Mouse (Mus musculus) forelimb bud, embryonic 11.5 days (tissue): Measurements from ENCODE around the gene Rpl12.
"Not testable (repeated sequence)": the region's sequence is repeated elsewhere in the genome, so short reads cannot be mapped to it uniquely, and the experiment has no call there.

ENCODE experiments used
- DNase-seq: peaks from one replicate; pipeline ENCODE4 v3.0.0-alpha.2; 2012; ENCODE audit warnings: low read depth, low spot score

Rpl12 gene

DNA sequence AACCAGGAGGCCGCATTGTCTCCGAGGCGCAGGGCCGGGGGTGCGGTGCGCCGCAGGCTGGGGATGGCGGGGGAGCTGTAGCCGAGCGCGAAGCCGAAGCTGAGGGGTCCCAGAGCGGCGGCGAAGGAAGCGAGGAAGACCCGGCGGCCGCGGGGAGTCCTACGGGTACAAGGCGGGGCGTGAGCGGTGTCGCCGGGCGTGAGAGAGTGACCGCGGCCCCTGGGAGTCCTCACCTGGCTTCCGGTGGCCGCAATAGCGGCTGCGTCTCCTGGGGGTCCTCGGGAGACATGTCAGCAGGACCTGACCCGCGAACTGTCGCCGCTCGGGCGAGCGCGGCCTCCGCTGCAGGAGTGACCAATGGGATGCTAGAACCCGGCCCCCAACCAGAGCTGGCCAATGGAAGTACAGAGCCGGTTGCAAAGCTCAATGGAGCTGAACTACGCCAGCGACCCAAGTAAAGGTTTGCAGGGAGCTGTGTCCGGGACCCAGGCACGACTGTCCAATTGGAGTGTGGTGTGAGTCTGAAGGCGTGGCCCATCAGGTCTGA, 20.4 kb downstream of the Rpl12 start, which contains the start of gene Slc2a8:
Gene Slc2a8, minus strand, starts transcription at position 359 of the 547 bp plus-strand sequence.
- DNase-seq = peak; percentile 95

DNA sequence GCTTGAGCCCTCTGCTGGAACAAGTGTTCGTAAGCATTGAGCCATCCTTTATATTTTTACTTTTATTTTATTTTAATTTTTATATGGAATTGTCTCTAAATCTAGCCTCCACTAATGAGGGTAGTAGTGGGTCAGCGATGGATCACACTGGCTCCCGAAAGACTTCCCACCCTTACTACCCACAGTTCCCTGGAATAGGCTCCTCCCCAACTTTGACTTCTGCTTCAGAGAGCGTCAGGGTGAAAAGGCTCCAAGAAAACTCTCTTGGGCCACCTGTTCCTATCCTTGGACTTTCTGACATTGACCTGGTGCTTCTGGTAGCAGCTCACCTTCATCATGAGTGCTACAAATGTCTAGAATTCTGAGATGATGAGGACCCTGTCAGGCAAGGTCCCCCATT, 21.3 kb downstream of the Rpl12 start:
- DNase-seq = no peak

DNA sequence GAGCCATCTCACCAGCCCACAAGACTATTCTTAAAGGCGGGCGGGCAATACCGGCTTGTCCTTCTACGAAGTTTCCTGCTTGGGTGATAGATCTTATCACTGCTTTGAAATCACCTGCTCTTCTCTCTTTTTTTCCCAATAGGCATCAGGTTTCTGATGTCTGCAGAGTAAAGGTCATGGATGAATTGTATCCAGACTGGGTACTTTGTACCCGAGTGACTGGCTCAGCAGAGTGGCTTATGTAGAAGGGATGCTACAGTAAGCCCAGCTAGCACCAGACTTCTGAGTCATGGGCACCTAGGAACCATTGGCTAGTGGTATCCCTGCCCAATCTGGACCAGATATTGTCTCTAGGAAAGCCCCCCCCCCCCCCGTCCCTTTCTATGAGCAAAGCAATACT, 22.3 kb downstream of the Rpl12 start:
- no peak for DNase-seq

DNA sequence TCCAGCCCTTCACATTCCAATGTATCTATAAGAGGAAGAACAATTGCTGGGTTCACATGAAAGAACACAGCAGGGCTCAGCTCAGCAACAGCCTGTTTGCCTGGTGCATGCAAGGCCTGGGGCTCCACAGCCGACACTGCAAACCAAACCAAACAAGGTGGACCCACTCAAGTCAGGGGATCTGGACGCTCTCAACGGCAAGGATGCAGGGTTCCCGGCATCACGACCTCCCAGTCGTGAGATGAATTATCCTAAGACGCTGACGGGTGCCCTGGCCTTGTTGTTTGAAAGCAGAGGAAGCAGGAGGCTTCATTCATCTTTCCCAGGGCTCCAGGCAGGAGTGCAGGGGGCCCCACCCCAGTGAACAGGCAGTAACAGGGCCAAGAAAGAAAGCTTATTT, 24.5 kb downstream of the Rpl12 start:
- DNase-seq = no peak

DNA sequence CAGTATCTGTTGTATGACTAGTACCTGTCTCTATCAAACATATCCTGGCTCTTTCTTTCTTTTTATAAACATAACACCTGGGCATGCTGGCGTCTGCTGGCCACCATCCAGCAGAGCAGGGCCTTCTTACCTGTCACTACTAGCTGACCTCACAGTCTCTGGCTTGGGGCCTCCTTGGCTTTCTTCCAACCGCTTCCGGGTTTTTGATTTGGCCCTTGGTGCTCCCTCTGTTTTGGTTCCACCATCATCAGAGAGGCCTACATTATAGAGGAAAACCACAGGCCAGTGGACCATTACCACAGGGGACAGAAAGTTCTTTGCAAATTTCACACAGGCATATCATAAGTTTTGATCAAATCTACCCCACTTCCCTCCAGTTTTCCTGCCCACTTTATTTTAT, 28.0 kb downstream of the Rpl12 start:
- no peak for DNase-seq

DNA sequence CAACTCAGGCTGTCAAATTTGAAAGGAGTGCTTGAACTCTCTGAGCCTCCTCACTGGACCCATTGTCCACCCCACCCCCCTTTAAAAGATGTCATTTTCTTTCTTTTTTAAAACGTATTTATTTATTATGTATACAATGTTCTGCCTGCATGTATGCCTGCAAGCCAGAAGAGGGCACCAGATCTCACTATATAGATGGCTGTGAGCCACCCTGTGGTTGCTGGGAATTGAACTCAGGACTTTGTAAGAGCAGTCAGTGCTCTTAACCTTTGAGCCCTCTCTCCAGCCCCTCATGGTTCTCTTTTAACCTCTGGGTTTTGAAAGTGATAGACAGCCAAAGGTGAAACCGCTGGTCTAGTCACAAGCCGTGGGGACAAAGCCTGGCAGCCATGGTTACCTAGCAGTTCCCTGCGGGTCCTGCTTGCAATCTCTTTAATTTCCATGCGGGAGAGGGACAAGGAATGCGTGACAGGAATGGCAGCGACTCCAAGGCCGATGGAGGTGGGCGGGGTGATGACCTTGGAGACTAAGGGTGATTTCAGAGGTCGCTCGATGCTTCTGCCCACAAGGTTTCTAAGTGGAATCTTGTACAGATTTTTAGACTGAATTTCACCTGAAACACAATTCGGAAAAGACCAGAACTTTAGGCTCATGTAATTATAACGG, 28.9 kb downstream of the Rpl12 start:
- no peak for DNase-seq

DNA sequence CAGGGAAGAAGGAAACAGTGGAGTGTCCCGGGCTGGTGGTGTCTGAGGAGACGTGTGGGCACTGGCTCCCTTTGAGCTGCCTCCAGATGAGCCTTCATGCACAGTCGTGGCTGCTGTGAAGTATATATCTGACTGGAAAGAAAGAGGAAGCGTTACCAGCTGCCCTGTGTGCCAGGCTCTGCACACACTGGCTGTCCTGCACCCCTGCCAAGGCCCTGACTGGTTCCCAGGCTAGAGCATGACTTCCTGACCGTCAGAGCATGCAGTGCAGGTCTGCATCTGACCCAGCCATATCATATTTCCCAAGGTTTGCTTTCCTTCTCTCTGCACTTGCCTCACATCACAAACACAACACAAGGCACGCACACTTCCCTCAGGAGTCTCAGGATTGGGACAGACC, 30.8 kb downstream of the Rpl12 start:
- no peak for DNase-seq

DNA sequence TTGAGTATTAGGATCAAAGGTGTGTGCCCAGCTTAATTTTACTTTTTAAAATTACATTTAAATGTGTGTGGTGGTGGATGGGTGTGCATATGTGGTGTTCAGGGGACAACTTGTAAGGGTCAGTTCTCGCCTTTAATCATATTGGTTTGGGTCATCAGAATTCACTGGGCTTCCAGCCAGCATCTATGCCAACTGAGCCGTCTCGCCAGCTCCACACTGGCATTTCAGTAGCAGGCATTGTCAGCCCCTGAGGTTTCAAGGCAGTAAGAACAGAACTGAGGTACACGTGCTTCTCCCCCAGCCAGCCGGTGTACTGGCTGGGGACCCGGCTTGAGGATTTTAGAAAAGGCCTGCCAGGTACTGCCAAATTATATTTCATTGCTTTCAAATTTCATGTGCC, 35.7 kb downstream of the Rpl12 start:
- no peak for DNase-seq

DNA sequence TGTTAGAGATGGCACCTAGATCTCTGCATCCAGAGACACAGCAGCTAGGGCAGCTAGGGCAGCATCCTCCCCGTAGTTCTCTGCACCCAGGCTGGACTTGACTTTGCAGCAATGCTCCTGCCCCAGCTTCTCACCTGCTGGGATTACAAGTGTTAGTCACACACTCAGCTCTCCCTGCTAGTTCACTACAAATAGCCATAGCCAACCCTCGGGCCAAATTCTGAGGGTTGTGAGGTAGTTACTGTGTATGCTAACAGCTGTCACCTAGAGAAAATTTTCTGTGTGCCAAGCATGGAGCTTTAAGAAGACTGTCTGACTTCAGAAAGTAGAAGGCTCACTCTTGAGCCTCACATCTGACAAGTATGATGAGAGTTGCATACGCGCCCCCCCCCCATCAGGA, 36.4 kb downstream of the Rpl12 start:
- DNase-seq = no peak

DNA sequence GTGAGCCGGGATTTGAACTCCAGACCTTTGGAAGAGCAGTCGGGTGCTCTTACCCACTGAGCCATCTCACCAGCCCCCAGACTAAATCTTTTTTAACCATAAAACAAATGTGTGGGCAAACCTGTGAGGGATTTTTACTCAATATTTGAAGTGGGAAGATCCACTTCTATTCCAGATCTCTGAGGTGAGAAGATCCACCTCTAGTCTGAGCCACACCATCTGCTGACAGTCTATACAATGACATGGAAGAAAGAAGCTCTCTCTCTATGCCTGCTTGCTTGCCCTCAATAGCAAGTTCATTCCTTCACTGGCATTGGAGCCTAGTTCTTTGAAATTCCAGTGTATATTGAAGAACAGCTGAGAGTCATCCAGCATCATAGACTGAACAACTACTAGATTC, 38.4 kb downstream of the Rpl12 start:
- no peak for DNase-seq

DNA sequence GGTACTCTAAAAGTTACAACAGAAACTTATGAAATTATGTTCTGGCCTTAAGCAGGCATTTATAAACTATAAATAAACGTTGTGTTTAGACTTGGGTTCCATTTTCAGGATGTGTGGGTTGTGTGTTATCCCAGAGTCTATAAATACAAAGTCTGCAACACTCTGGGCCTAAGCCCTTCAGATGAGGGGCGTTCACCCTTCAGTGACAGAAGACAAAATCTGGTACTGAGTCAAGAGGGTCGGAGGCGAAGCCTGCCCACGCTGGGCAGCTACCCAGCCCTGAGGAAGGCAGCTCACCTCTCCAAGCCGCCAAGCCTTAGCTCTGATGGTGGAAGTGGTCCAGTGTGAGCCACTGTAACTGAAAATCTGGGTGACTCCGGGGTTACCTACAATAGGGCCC, 40.8 kb downstream of the Rpl12 start:
- DNase-seq = no peak

DNA sequence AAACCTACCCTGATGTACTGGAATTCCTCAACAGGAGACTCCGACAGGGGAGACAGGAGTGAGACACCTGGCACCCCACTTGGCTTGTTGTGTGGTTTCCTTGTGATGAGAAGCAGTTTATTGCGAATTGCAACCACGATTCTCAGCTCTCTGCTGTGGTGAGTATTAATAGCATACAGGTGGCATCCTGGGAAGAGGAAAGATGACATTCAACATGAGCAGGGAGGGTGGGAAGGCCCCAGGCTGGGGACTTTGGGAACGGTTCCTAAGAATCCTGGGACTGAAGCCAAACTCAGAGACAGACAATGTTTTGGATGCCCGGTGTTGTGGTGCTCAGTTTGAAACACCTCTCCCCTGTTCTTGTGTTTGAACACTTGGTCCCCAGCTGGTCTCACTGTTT, 43.7 kb downstream of the Rpl12 start:
- no peak for DNase-seq

DNA sequence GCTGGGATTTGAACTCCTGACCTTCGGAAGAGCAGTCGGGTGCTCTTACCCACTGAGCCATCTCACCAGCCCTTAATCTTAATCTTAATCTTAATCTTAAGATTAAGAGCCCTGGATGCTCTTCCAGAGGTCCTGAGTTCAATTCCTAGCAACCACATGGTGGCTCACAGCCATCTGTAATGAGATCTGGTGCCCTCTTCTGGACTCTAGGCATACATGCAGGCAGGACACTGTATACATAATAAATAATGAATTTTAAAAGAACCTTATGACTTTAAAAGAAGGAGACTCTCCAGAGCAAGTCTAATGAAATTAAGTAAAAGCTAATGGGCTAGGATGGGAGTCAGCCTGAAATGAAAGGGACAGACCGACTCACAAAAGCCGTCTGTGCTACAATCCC, 47.7 kb downstream of the Rpl12 start:
- not testable (repeated sequence) for DNase-seq

DNA sequence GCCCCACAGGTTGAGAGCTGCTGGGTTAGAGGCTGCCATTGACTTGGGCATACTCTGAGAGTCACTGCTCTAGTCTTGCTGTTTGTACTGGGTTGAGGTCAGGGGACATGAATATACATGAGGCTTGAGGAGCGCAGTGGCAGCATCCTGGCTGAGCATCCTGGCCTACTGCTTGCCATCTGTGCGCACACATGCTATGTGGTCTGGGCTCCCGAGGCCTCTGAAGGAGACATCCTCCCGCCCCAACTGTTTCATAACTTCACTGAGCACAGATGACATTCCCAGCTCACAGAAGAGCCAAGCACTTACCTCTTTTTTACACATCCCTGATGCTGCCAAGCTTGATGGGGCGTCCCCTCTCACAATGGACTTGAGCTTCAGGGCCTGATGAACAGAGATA, 53.5 kb downstream of the Rpl12 start:
- DNase-seq = no peak
